Mouse (Mus musculus) G1E (cell line): ENCODE data around the gene Dazap2.

ENCODE experiments used
- CTCF ChIP-seq: IDR thresholded peaks from 2 replicates; pipeline ENCODE4 v1.5.1; 2012; ENCODE audit warnings: low read depth, low read length, inconsistent platforms, mixed read lengths
- GATA1 ChIP-seq: IDR thresholded peaks from 2 replicates; pipeline ENCODE4 v1.6.1; 2012; ENCODE audit warnings: borderline replicate concordance, low read length, inconsistent platforms, mixed read lengths
- POLR2AphosphoS5 ChIP-seq: IDR thresholded peaks from 2 replicates; pipeline ENCODE4 v1.6.1; 2012; ENCODE audit warnings: low read depth, low read length, inconsistent platforms; ENCODE audit not compliant: insufficient replicate concordance

DNA sequence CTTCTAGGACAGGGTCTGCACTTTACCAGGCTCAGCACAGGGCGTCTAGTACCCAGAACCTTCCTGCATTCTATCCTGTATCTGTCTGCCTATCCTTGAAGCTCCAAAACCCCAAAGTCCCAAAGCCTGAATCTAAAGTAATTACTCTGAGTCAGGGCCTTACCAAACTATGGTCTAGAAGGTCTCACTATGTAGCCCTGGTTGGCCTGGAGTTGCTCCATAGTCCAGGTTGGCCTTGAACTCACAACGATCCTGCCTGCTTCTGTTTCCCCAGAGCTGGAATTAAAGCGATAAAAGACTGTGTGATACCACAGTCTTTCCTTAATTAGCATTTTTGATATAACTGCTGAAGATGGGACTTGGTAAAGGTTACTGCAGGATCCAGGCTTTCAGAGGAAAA, 9.3 kb downstream of the Dazap2 start:
- TF ChIP-seq CTCF (no peak), POLR2AphosphoS5 (no peak), GATA1 (no peak)
